Mouse (Mus musculus) monocyte, adult 59 days (primary cell): Measurements from ENCODE around the gene Kdm2a. TPM values are rescaled to one million over a fixed set of nuclear protein-coding genes. Genes with fewer than 3 reads are reported as not detected.

Experiments
- total RNA-seq, 2 experiments: library from RNA; stranded (reverse); gene quantifications; one replicate each; pipeline ENCODE4 v1.2.4; 2023

Kdm2a gene
- 100 to 1,000 TPM; 128 to 130 TPM for total RNA-seq

GRCm38 (mm10) chr19:4397798-4398629 lies at the start of gene Kdm2a:
Gene Kdm2a (minus strand): TSS chr19:4398285.

GRCm38 (mm10) chr19:4439161-4439801 lies 41.2 kb upstream of the Kdm2a start, which contains the start of gene Rhod:
Gene Rhod (minus strand): TSS chr19:4439432.

GRCm38 (mm10) chr19:4306190-4306577 lies 91.9 kb downstream of the Kdm2a start, which contains the start of gene Grk2:
Gene Grk2 (minus strand): TSS chr19:4306222.

GRCm38 (mm10) chr19:4282898-4283553 lies 115.1 kb downstream of the Kdm2a start, which contains the start of gene Ankrd13d:
Gene Ankrd13d (minus strand): TSS chr19:4283137.

GRCm38 (mm10) chr19:4268566-4269361 lies 129.3 kb downstream of the Kdm2a start, which contains the start of gene Ssh3:
Gene Ssh3 (minus strand): TSS chr19:4269180.

Other genes with a start within 250 kb of the Kdm2a start
- 100 to 1,000 TPM; 435 to 477 TPM for gene Coro1b, start 249.7 kb downstream of the Kdm2a start, total RNA-seq
- gene Ptprcap, start 244.7 kb downstream of the Kdm2a start, total RNA-seq = 10 to 100 TPM; 13.1 to 17.2 TPM
- 10 to 100 TPM; 41.7 to 47.8 TPM for gene Rps6kb2, start 234.9 kb downstream of the Kdm2a start, total RNA-seq
- 1 to 10 TPM; 5.7 to 6.3 TPM for gene Carns1, start 222.8 kb downstream of the Kdm2a start, total RNA-seq
- 10 to 100 TPM; 29.8 to 31.7 TPM for gene Tbc1d10c, start 207.0 kb downstream of the Kdm2a start, total RNA-seq
- gene Ppp1ca, start 206.2 kb downstream of the Kdm2a start, total RNA-seq = 100 to 1,000 TPM; 360 to 389 TPM
- gene Rad9a, start 196.6 kb downstream of the Kdm2a start, total RNA-seq = 10 to 100 TPM; 32.7 to 35.4 TPM
- gene Clcf1, start 184.0 kb downstream of the Kdm2a start, total RNA-seq = 10 to 100 TPM; 29.0 to 34.8 TPM
- gene AC109138.7, start 183.9 kb downstream of the Kdm2a start, total RNA-seq = not detected
- gene Pold4, start 166.4 kb downstream of the Kdm2a start, total RNA-seq = 100 to 1,000 TPM; 108 to 115 TPM
- gene Ssh3, start 129.1 kb downstream of the Kdm2a start, total RNA-seq = 10 to 100 TPM; 50.8 to 51.4 TPM
- 10 to 100 TPM; 18.4 to 19.2 TPM for gene Ankrd13d, start 115.1 kb downstream of the Kdm2a start, total RNA-seq
- gene Grk2, start 92.1 kb downstream of the Kdm2a start, total RNA-seq = 100 to 1,000 TPM; 425 to 438 TPM
- under 1 TPM in 1 of 2 experiments, not detected in 1; 0.42 TPM for gene Rhod, start 41.1 kb upstream of the Kdm2a start, total RNA-seq
- not detected for gene Syt12, start 79.2 kb upstream of the Kdm2a start, total RNA-seq
- not detected for gene 2010003K11Rik, start 100.3 kb upstream of the Kdm2a start, total RNA-seq
- 1 to 10 TPM; 1.4 to 2.1 TPM for gene Pcx, start 112.2 kb upstream of the Kdm2a start, total RNA-seq
- under 1 TPM in 1 of 2 experiments, not detected in 1; 0.36 TPM for gene Lrfn4, start 217.4 kb upstream of the Kdm2a start, total RNA-seq
- gene Rce1, start 227.4 kb upstream of the Kdm2a start, total RNA-seq = 10 to 100 TPM; 24.0 to 28.5 TPM